Mouse (Mus musculus) midbrain, embryonic 14.5 days (tissue): ENCODE measurements around the gene Tecr. TPM values are rescaled to one million over a fixed set of nuclear protein-coding genes. Genes with fewer than 3 reads are reported as not detected.
A peak's percentile ranks its signal among the peaks of the same experiment; 100 is the strongest.

ENCODE experiments used
- ATAC-seq: fragments of 200-750 bp; cut with Nextera tagmentation; 2 replicates; pipeline ENCODE4 v1.8.0; 2017; ENCODE audit warnings: moderate number of reproducible peaks, moderate library complexity; ENCODE audit not compliant: low FRiP score, low TSS enrichment
- DNase-seq: peaks from one replicate; pipeline ENCODE4 v3.0.0-alpha.2; 2015
- H3K27ac ChIP-seq: fragments of 300-500 bp; sonication (generic); replicated peaks from 2 replicates; pipeline ENCODE4 v1.5.1; 2014; ENCODE audit warnings: mild to moderate bottlenecking, low read depth, low read length, moderate library complexity
- H3K27me3 ChIP-seq: fragments of 300-500 bp; sonication (generic); 2 replicates; pipeline ENCODE4 v1.6.1; 2014; ENCODE audit warnings: low read length, control low read depth, mixed read lengths; ENCODE audit not compliant: control insufficient read depth, insufficient read depth
- H3K36me3 ChIP-seq: fragments of 300-500 bp; sonication (generic); 2 replicates; pipeline ENCODE4 v1.6.1; 2014; ENCODE audit warnings: low read length, control low read depth; ENCODE audit not compliant: control insufficient read depth, insufficient read depth
- H3K4me1 ChIP-seq: fragments of 300-500 bp; sonication (generic); 2 replicates; pipeline ENCODE4 v1.6.1; 2014; ENCODE audit warnings: mild to moderate bottlenecking, antibody characterized with exemption, low read length, control low read depth; ENCODE audit not compliant: control insufficient read depth, insufficient read depth
- H3K4me2 ChIP-seq: fragments of 300-500 bp; sonication (generic); 2 replicates; pipeline ENCODE4 v1.6.1; 2014; ENCODE audit warnings: mild to moderate bottlenecking, low read length, moderate library complexity
- H3K4me3 ChIP-seq: fragments of 300-500 bp; sonication (generic); replicated peaks from 2 replicates; pipeline ENCODE4 v1.5.1; 2014; ENCODE audit warnings: low read depth, low read length
- H3K9ac ChIP-seq: fragments of 300-500 bp; sonication (generic); replicated peaks from 2 replicates; pipeline ENCODE4 v1.6.1; 2014; ENCODE audit warnings: mild to moderate bottlenecking, low read length, moderate library complexity
- H3K9me3 ChIP-seq: fragments of 300-500 bp; sonication (generic); 2 replicates; pipeline ENCODE4 v1.6.1; 2016; ENCODE audit warnings: low read length, control low read depth, mixed read lengths; ENCODE audit not compliant: control insufficient read depth
- WGBS: fragments of 180-500 bp; shearing (Covaris S2); extraction: QIAGEN DNeasy Blood & Tissue Kit; methylation state at CpG from one replicate; pipeline ENCODE4 v1.1.7; 2014; 5-methylcytosine and 5-hydroxymethylcytosine counted together
- polyA plus RNA-seq: library from polyadenylated mRNA; unstranded; fragments of >200 nt; fragmentation: Nextera tagmentation; extraction: Ambion mirVana; gene quantifications from 2 replicates; pipeline ENCODE4 v1.2.1, GENCODE M21; 2014

Tecr gene
- polyA plus RNA-seq, 1 experiment from 2014 or later = 987 TPM

GRCm38 (mm10) chr8:83583236-83583635, 24.5 kb downstream of the Tecr start:
- H3K4me1 ChIP-seq = 0 out of 2 replicates have a peak, but pooled peaks cover 6% of the 10 kb centered on the region
- DNase-seq = no peak
- no peaks in the 10 kb centered on the region for H3K27me3 ChIP-seq
- WGBS = 84% methylated on average over 15 of the region's 15 CpGs
- H3K9ac ChIP-seq = no peak overlapping the region
- peaks cover 24% of the 10 kb centered on the region; the same call in 1 of the 2 replicates for H3K36me3 ChIP-seq
- ATAC-seq = no peak
- H3K4me2 ChIP-seq = no peak overlapping the region
- no peak overlapping the region for H3K4me3 ChIP-seq
- no peaks in the 10 kb centered on the region for H3K9me3 ChIP-seq
- no peak overlapping the region for H3K27ac ChIP-seq

DNA sequence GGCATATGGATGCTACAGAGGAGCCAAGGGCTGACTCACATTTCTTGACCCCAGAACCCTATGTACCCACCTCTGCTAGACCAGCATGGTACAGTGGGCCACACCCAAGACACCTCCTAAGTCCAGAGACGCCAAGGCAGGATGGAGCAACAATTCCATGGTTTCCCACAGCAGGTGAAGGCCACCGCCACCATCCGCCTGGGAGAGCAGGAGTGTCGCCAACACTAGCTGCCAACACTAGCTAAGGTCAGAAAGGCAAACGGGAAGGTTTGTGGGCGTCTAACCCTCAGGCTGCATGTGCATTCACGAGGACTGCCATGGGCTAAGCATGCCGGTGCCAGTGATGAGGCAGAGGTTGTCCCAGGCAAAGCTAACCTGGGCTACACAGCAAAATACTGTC, 25.5 kb downstream of the Tecr start:
- no peak overlapping the region for H3K9ac ChIP-seq
- DNase-seq (no peak), ATAC-seq (no peak)
- no peaks in the 10 kb centered on the region for H3K27me3 ChIP-seq
- no peak overlapping the region for H3K27ac ChIP-seq
- WGBS = 89% methylated on average over 8 of the region's 8 CpGs
- H3K4me3 ChIP-seq = no peak overlapping the region
- H3K9me3 ChIP-seq = no peaks in the 10 kb centered on the region
- H3K4me2 ChIP-seq = no peak overlapping the region
- H3K4me1 ChIP-seq = 0 out of 2 replicates have a peak, but pooled peaks cover 8% of the 10 kb centered on the region
- peaks cover 16% of the 10 kb centered on the region; the same call in 1 of the 2 replicates for H3K36me3 ChIP-seq

GRCm38 (mm10) chr8:83580826-83581225, 26.9 kb downstream of the Tecr start:
- DNase-seq (no peak), ATAC-seq (no peak)
- H3K9me3 ChIP-seq = no peaks in the 10 kb centered on the region
- H3K4me3 ChIP-seq = no peak overlapping the region
- H3K27ac ChIP-seq = no peak overlapping the region
- no peak overlapping the region for H3K9ac ChIP-seq
- H3K4me2 ChIP-seq = no peak overlapping the region
- 0 out of 2 replicates have a peak, but pooled peaks cover 8% of the 10 kb centered on the region for H3K4me1 ChIP-seq
- 93% methylated on average over 8 of the region's 8 CpGs for WGBS
- H3K36me3 ChIP-seq = peaks cover 13% of the 10 kb centered on the region; the same call in 1 of the 2 replicates
- H3K27me3 ChIP-seq = no peaks in the 10 kb centered on the region

- H3K4me1 ChIP-seq = 0 out of 2 replicates have a peak, but pooled peaks cover 10% of the 10 kb centered on the region
- 90% methylated on average over 8 of the region's 8 CpGs for WGBS
- H3K4me3 ChIP-seq = no peak overlapping the region
- no peak overlapping the region for H3K27ac ChIP-seq
- H3K4me2 ChIP-seq = no peak overlapping the region
- no peak for DNase-seq
- no peaks in the 10 kb centered on the region for H3K27me3 ChIP-seq
- H3K9ac ChIP-seq = no peak overlapping the region
- H3K36me3 ChIP-seq = peaks cover 9% of the 10 kb centered on the region; the same call in 1 of the 2 replicates
- ATAC-seq = no peak
- H3K9me3 ChIP-seq = no peaks in the 10 kb centered on the region
These were observed 28.1 kb downstream of the Tecr start for GRCm38 (mm10) chr8:83579676-83580075.

GRCm38 (mm10) chr8:83578131-83579055, 29.4 kb downstream of the Tecr start:
- no peak for ATAC-seq
- H3K36me3 ChIP-seq = peaks cover 17% of the 10 kb centered on the region
- no peaks in the 10 kb centered on the region for H3K9me3 ChIP-seq
- DNase-seq = no peak
- H3K4me2 ChIP-seq = no peak overlapping the region
- no peaks in the 10 kb centered on the region for H3K27me3 ChIP-seq
- no peak overlapping the region for H3K27ac ChIP-seq
- no peak overlapping the region for H3K9ac ChIP-seq
- 0 out of 2 replicates have a peak, but pooled peaks cover 10% of the 10 kb centered on the region for H3K4me1 ChIP-seq
- H3K4me3 ChIP-seq = no peak overlapping the region
- 73% methylated on average over 17 of the region's 17 CpGs for WGBS

- ATAC-seq = no peak
- H3K9ac ChIP-seq = no peak overlapping the region
- 71% methylated on average over 9 of the region's 9 CpGs for WGBS
These were observed 30.4 kb downstream of the Tecr start for GRCm38 (mm10) chr8:83577384-83577791.

GRCm38 (mm10) chr8:83576921-83577320, 30.9 kb downstream of the Tecr start:
- ATAC-seq = no peak
- Histone ChIP-seq H3K9ac (no peak overlapping the region), H3K4me3 (no peak overlapping the region), H3K9me3 (no peaks in the 10 kb centered on the region), H3K4me1 (0 out of 2 replicates have a peak, but pooled peaks cover 7% of the 10 kb centered on the region), H3K27me3 (no peaks in the 10 kb centered on the region), H3K27ac (no peak overlapping the region), H3K36me3 (peaks cover 31% of the 10 kb centered on the region), H3K4me2 (no peak overlapping the region)
- WGBS = 83% methylated on average over 4 of the region's 4 CpGs
- DNase-seq = no peak

More at GRCm38 (mm10) chr8:83577384-83577791, 30.4 kb downstream of the Tecr start:
- H3K4me2 ChIP-seq = no peak overlapping the region
- H3K4me1 ChIP-seq = 0 out of 2 replicates have a peak, but pooled peaks cover 7% of the 10 kb centered on the region
- H3K27ac ChIP-seq = no peak overlapping the region
- H3K4me3 ChIP-seq = no peak overlapping the region
- no peak for DNase-seq
- no peaks in the 10 kb centered on the region for H3K9me3 ChIP-seq
- H3K27me3 ChIP-seq = no peaks in the 10 kb centered on the region
- peaks cover 26% of the 10 kb centered on the region for H3K36me3 ChIP-seq

- 0 out of 2 replicates have a peak, but pooled peaks cover 7% of the 10 kb centered on the region for H3K4me1 ChIP-seq
- ATAC-seq = no peak
- H3K9ac ChIP-seq = no peak overlapping the region
- no peaks in the 10 kb centered on the region for H3K9me3 ChIP-seq
- no peak overlapping the region for H3K4me3 ChIP-seq
- H3K27me3 ChIP-seq = no peaks in the 10 kb centered on the region
- H3K36me3 ChIP-seq = peaks cover 35% of the 10 kb centered on the region
- H3K4me2 ChIP-seq = no peak overlapping the region
- H3K27ac ChIP-seq = 0 out of 2 replicates have a peak overlapping the region, but pooled peaks have one; percentile 8
- 73% methylated on average over 4 of the region's 4 CpGs for WGBS
- DNase-seq = no peak
These were observed 31.3 kb downstream of the Tecr start for GRCm38 (mm10) chr8:83576516-83576895.
